Mouse (Mus musculus): ENCODE measurements around the gene Tnfrsf18.

The Tnfrsf18 gene

GRCm38 (mm10) chr4:156032856-156033255 lies 6.9 kb downstream of the Tnfrsf18 start:
- WGBS, result 89% methylated on average over 4 of the region's 4 CpGs

- 37% methylated on average over 6 of the region's 6 CpGs for WGBS
These were observed 7.6 kb downstream of the Tnfrsf18 start for GRCm38 (mm10) chr4:156033476-156034119.

- WGBS, result 69% methylated on average over 4 of the region's 4 CpGs
These were observed 8.3 kb downstream of the Tnfrsf18 start for GRCm38 (mm10) chr4:156034301-156034700.

- 7% methylated on average over 25 of the region's 25 CpGs for WGBS
These were observed 8.9 kb downstream of the Tnfrsf18 start for GRCm38 (mm10) chr4:156034901-156035300.

- 82% methylated on average over 5 of the region's 5 CpGs for WGBS
These were observed 18.8 kb downstream of the Tnfrsf18 start for GRCm38 (mm10) chr4:156044754-156045153.

GRCm38 (mm10) chr4:156049779-156050178 lies 23.8 kb downstream of the Tnfrsf18 start:
- 82% methylated on average over 3 of the region's 3 CpGs for WGBS

GRCm38 (mm10) chr4:156050391-156050980 lies 24.5 kb downstream of the Tnfrsf18 start:
- 80% methylated on average over 6 of the region's 6 CpGs for whole genome bisulfite sequencing

GRCm38 (mm10) chr4:156053113-156053512 lies 27.1 kb downstream of the Tnfrsf18 start:
- 57% methylated on average over 4 of the region's 4 CpGs for WGBS

- 83% methylated on average over 4 of the region's 4 CpGs for WGBS
These were observed 28.2 kb downstream of the Tnfrsf18 start for GRCm38 (mm10) chr4:156054130-156054529.

- WGBS, result 95% methylated on average over 6 of the region's 6 CpGs
These were observed 28.6 kb downstream of the Tnfrsf18 start for GRCm38 (mm10) chr4:156054606-156055005.

- 92% methylated on average over 5 of the region's 5 CpGs for WGBS
These were observed 29.2 kb downstream of the Tnfrsf18 start for GRCm38 (mm10) chr4:156055173-156055572.

- 74% methylated on average over 10 of the region's 10 CpGs for WGBS
These were observed 31.7 kb downstream of the Tnfrsf18 start for GRCm38 (mm10) chr4:156057702-156058101.

GRCm38 (mm10) chr4:156058826-156059225 lies 32.9 kb downstream of the Tnfrsf18 start:
- 74% methylated on average over 9 of the region's 9 CpGs for WGBS

- WGBS, result 68% methylated on average over 5 of the region's 5 CpGs
These were observed 33.3 kb downstream of the Tnfrsf18 start, which contains the start of gene Ttll10 for GRCm38 (mm10) chr4:156059261-156059660. Gene Ttll10, minus strand, starts transcription at chr4:156059414.

- 68% methylated on average over 10 of the region's 10 CpGs for WGBS
These were observed 33.7 kb downstream of the Tnfrsf18 start for GRCm38 (mm10) chr4:156059713-156060112.

GRCm38 (mm10) chr4:156063861-156064509 lies 38.0 kb downstream of the Tnfrsf18 start:
- WGBS, result 47% methylated on average over 4 of the region's 4 CpGs

- 78% methylated on average over 9 of the region's 9 CpGs for WGBS
These were observed 38.5 kb downstream of the Tnfrsf18 start for GRCm38 (mm10) chr4:156064510-156064897.

GRCm38 (mm10) chr4:156065156-156065894 lies 39.4 kb downstream of the Tnfrsf18 start:
- WGBS, result 91% methylated on average over 10 of the region's 10 CpGs

- 78% methylated on average over 5 of the region's 5 CpGs for WGBS
These were observed 41.4 kb downstream of the Tnfrsf18 start for GRCm38 (mm10) chr4:156067256-156067949.

GRCm38 (mm10) chr4:156069701-156070100 lies 43.7 kb downstream of the Tnfrsf18 start:
- 98% methylated on average over 8 of the region's 8 CpGs for WGBS

- WGBS, result 70% methylated on average over 6 of the region's 6 CpGs
These were observed 44.3 kb downstream of the Tnfrsf18 start for GRCm38 (mm10) chr4:156070276-156070675.

- 84% methylated on average over 2 of the region's 2 CpGs for WGBS
These were observed 44.8 kb downstream of the Tnfrsf18 start for GRCm38 (mm10) chr4:156070716-156071115.

All from cerebral cortex, adult 2 months (tissue).